Mouse (Mus musculus) MEL (cell line): ENCODE measurements around the gene Gm20708.
A peak's percentile ranks its signal among the peaks of the same experiment; 100 is the strongest.

ENCODE experiments used
- CHD1 ChIP-seq: IDR thresholded peaks from 2 replicates; pipeline ENCODE4 v1.6.1; 2012; ENCODE audit warnings: low read depth, mild to moderate bottlenecking, inconsistent platforms, low read length, improper control_type of control experiment
- CTCF ChIP-seq, 3 experiments: IDR thresholded peaks in 2 of 3; conservative IDR thresholded peaks in 1 of 3; 2 replicates each; pipeline ENCODE4 v1.5.1; 2011 to 2012; ENCODE audit warnings: low read length in 3 of 3, low read depth in 2 of 3, mild to moderate bottlenecking in 2 of 3, improper control_type of control experiment in 1 of 3, inconsistent platforms in 1 of 3, mixed read lengths in 1 of 3, moderate library complexity in 1 of 3; ENCODE audit not compliant: control insufficient read depth in 1 of 3, insufficient read depth in 1 of 3, poor library complexity in 1 of 3, severe bottlenecking in 1 of 3
- EP300 ChIP-seq, 2 experiments: IDR thresholded peaks; 2 replicates each; pipeline ENCODE4 v1.6.1; 2011; ENCODE audit warnings: improper control_type of control experiment in 2 of 2, low read length in 2 of 2, low read depth in 1 of 2, mild to moderate bottlenecking in 1 of 2
- GATA1 ChIP-seq: IDR thresholded peaks from 2 replicates; pipeline ENCODE4 v1.6.1; 2011; ENCODE audit warnings: low read depth, low read length, improper control_type of control experiment
- MAFK ChIP-seq: IDR thresholded peaks from 2 replicates; pipeline ENCODE4 v1.6.1; 2011; ENCODE audit warnings: low read depth, mild to moderate bottlenecking, low read length, improper control_type of control experiment, borderline replicate concordance
- MAX ChIP-seq: IDR thresholded peaks from 2 replicates; pipeline ENCODE4 v1.6.1; 2011; ENCODE audit warnings: low read length, improper control_type of control experiment
- MXI1 ChIP-seq: IDR thresholded peaks from 2 replicates; pipeline ENCODE4 v1.6.1; 2011; ENCODE audit warnings: mild to moderate bottlenecking, low read depth, low read length, improper control_type of control experiment
- POLR2A ChIP-seq, 2 experiments: IDR thresholded peaks; 2 replicates each; pipeline ENCODE4 v1.6.1; 2011 to 2012; ENCODE audit warnings: low read length in 2 of 2, mild to moderate bottlenecking in 2 of 2, control low read depth in 1 of 2, improper control_type of control experiment in 1 of 2, low read depth in 1 of 2, moderate library complexity in 1 of 2; ENCODE audit not compliant: control insufficient read depth in 1 of 2, insufficient read depth in 1 of 2, poor library complexity in 1 of 2
- RAD21 ChIP-seq: IDR thresholded peaks from 2 replicates; pipeline ENCODE4 v1.6.1; 2011; ENCODE audit warnings: mild to moderate bottlenecking, low read depth, low read length, improper control_type of control experiment
- TAL1 ChIP-seq: IDR thresholded peaks from 2 replicates; pipeline ENCODE4 v1.6.1; 2012; ENCODE audit warnings: mild to moderate bottlenecking, inconsistent platforms, low read length, moderate library complexity, mixed read lengths
- ZKSCAN1 ChIP-seq: IDR thresholded peaks from 2 replicates; pipeline ENCODE4 v1.6.1; 2012; ENCODE audit warnings: low read depth, mild to moderate bottlenecking, inconsistent platforms, low read length, improper control_type of control experiment, moderate library complexity
- ZMIZ1 ChIP-seq: IDR thresholded peaks from 2 replicates; pipeline ENCODE4 v1.6.1; 2012; ENCODE audit warnings: low read depth, mild to moderate bottlenecking, inconsistent platforms, low read length, improper control_type of control experiment, moderate library complexity

GRCm38 (mm10) chr11:117786294-117786693 lies 23.2 kb upstream of the Gm20708 start:
- TF ChIP-seq EP300 (IDR thresholded peaks at IDR 0.05; ENCODE audit: low read depth in 1 of 2, low read length in 2 of 2) (no peak), MAFK (no peak), CTCF (IDR thresholded peaks at IDR 0.05 in 2 of 3, conservative IDR thresholded peaks at IDR 0.05 in 1 of 3; ENCODE audit: control insufficient read depth in 1 of 3, insufficient read depth in 1 of 3, low read depth in 2 of 3, low read length in 3 of 3, poor library complexity in 1 of 3, severe bottlenecking in 1 of 3) (peak; percentile 65 to 78 (median 78)), TAL1 (no peak), GATA1 (no peak), POLR2A (IDR thresholded peaks at IDR 0.05; ENCODE audit: control insufficient read depth in 1 of 2, insufficient read depth in 1 of 2, low read depth in 1 of 2, low read length in 2 of 2, poor library complexity in 1 of 2) (no peak), ZMIZ1 (no peak), CHD1 (no peak), MXI1 (no peak), MAX (no peak), ZKSCAN1 (no peak), RAD21 (peak; percentile 53)
